Mouse (Mus musculus) ES-E14 (cell line): Measurements from ENCODE around the gene Leng1. TPM values are rescaled to one million over a fixed set of nuclear protein-coding genes. Genes with fewer than 3 reads are reported as not detected.
A peak's percentile ranks its signal among the peaks of the same experiment; 100 is the strongest.
"Not testable (repeated sequence)": the region's sequence is repeated elsewhere in the genome, so short reads cannot be mapped to it uniquely, and the experiment has no call there.

Source experiments
- DNase-seq: peaks from one replicate; pipeline ENCODE4 v3.0.0-alpha.2; 2013; ENCODE audit warnings: low read depth, low spot score
- H3K27ac ChIP-seq: 2 replicates; pipeline ENCODE4 v1.5.1; 2012; ENCODE audit warnings: low read depth, mild to moderate bottlenecking, low read length, moderate library complexity, mixed read lengths; ENCODE audit not compliant: poor library complexity, insufficient read depth, severe bottlenecking
- H3K36me3 ChIP-seq: 2 replicates; pipeline ENCODE4 v1.6.1; 2012; ENCODE audit warnings: mild to moderate bottlenecking, low read length, moderate library complexity, mixed read lengths; ENCODE audit not compliant: control insufficient read depth, poor library complexity, insufficient read depth, severe bottlenecking
- H3K4me1 ChIP-seq, 2 experiments: fragments of 150-350 bp in 1 of 2; sonication (generic) in 1 of 2; 2 replicates each; pipeline ENCODE4 v1.6.1; 2012; ENCODE audit warnings: low read length in 2 of 2, mild to moderate bottlenecking in 1 of 2, mixed read lengths in 1 of 2; ENCODE audit not compliant: control insufficient read depth in 2 of 2, insufficient read depth in 2 of 2, poor library complexity in 1 of 2
- H3K4me3 ChIP-seq, 2 experiments: fragments of 150-350 bp in 1 of 2; sonication (generic) in 1 of 2; 2 replicates each; pipeline ENCODE4 v1.5.1; 2012; ENCODE audit warnings: low read length in 2 of 2, low read depth in 1 of 2, mild to moderate bottlenecking in 1 of 2, mixed read lengths in 1 of 2; ENCODE audit not compliant: insufficient read depth in 1 of 2, poor library complexity in 1 of 2, severe bottlenecking in 1 of 2
- H3K9ac ChIP-seq: 2 replicates; pipeline ENCODE4 v1.6.1; 2012; ENCODE audit warnings: low read depth, mild to moderate bottlenecking, low read length, mixed read lengths; ENCODE audit not compliant: poor library complexity, insufficient read depth, severe bottlenecking
- H3K9me3 ChIP-seq: fragments of 150-350 bp; sonication (generic); 2 replicates; pipeline ENCODE4 v1.6.1; 2012; ENCODE audit warnings: low read depth, mild to moderate bottlenecking, low read length; ENCODE audit not compliant: control insufficient read depth, insufficient read depth
- CHD2 ChIP-seq: IDR thresholded peaks from 2 replicates; pipeline ENCODE4 v1.6.1; 2014; ENCODE audit warnings: mild to moderate bottlenecking, low read depth, low read length, inconsistent platforms
- HCFC1 ChIP-seq: IDR thresholded peaks from 2 replicates; pipeline ENCODE4 v1.6.1; 2012; ENCODE audit warnings: low read length, inconsistent platforms, borderline replicate concordance; ENCODE audit not compliant: insufficient read depth
- MAFK ChIP-seq: IDR thresholded peaks from 2 replicates; pipeline ENCODE4 v1.6.1; 2014; ENCODE audit warnings: mild to moderate bottlenecking, low read depth, low read length, inconsistent platforms; ENCODE audit not compliant: insufficient read depth
- ZC3H11A ChIP-seq: IDR thresholded peaks from 2 replicates; pipeline ENCODE4 v1.6.1; 2012; ENCODE audit warnings: low read depth, mild to moderate bottlenecking, inconsistent platforms, low read length, borderline replicate concordance
- ZNF384 ChIP-seq: IDR thresholded peaks from 2 replicates; pipeline ENCODE4 v1.6.1; 2012; ENCODE audit warnings: low read depth, low read length, inconsistent platforms
- in situ Hi-C, 2 experiments: fragments of 600-800 bp; cut with MboI; formaldehyde crosslinking; loops; one replicate each; pipeline ENCODE4 v1.15.1; 2025; ENCODE audit warnings: low sequenced_read_pairs in 2 of 2, inconsistent platforms in 1 of 2; ENCODE audit not compliant: unreplicated experiment in 2 of 2
- total RNA-seq: library from RNA; depleted of rRNA; stranded (reverse); fragments of 300-350 nt; gene quantifications from 2 replicates; pipeline ENCODE4 v1.2.3, GENCODE M21; 2012

Leng1 gene
- total RNA-seq, 1 experiment, result 5.7 TPM

GRCm38 (mm10) chr7:3707568-3708413 lies 42.2 kb upstream of the Leng1 start:
- peak; percentile 36 for DNase-seq
- Histone ChIP-seq H3K4me1 (no peaks in the 10 kb centered on the region), H3K27ac (peak overlapping the region; percentile 4; the same call in 1 of the 2 replicates), H3K9me3 (no peaks in the 10 kb centered on the region), H3K9ac (no peak overlapping the region), H3K4me3 (no peak overlapping the region; a peak in 1 of 4 replicates), H3K36me3 (peaks cover 32% of the 10 kb centered on the region)
- TF ChIP-seq CHD2, result peak; percentile 64; the same call in 1 of the 2 replicates
- no peak for TF ChIP-seq HCFC1
- in situ Hi-C loops, result no loop called here

GRCm38 (mm10) chr7:3707027-3707426 lies 41.4 kb upstream of the Leng1 start:
- H3K4me1 ChIP-seq, result no peaks in the 10 kb centered on the region
- TF ChIP-seq ZC3H11A (no peak), CHD2 (no peak), HCFC1 (no peak), MAFK (no peak), ZNF384 (no peak)
- in situ Hi-C loops, result no loop called here
- H3K4me3 ChIP-seq, result peak overlapping the region in 1 of 2 experiments; percentile 85; a peak in 1 of 4 replicates
- no peak for DNase-seq
- peak overlapping the region; percentile 95; the same call in 1 of the 2 replicates for H3K9ac ChIP-seq
- peaks cover 32% of the 10 kb centered on the region for H3K36me3 ChIP-seq
- peak overlapping the region; percentile 4; the same call in 1 of the 2 replicates for H3K27ac ChIP-seq
- no peaks in the 10 kb centered on the region for H3K9me3 ChIP-seq

GRCm38 (mm10) chr7:3706343-3706934 lies 40.8 kb upstream of the Leng1 start:
- peak overlapping the region; percentile 95 for H3K9ac ChIP-seq
- no peaks in the 10 kb centered on the region for H3K9me3 ChIP-seq
- H3K4me1 ChIP-seq, result no peaks in the 10 kb centered on the region
- H3K4me3 ChIP-seq, result peak overlapping the region; percentile 38 to 85; a peak in 3 of 4 replicates
- DNase-seq, result no peak
- TF ChIP-seq CHD2 (no peak), MAFK (no peak), ZC3H11A (no peak), ZNF384 (no peak), HCFC1 (no peak)
- H3K36me3 ChIP-seq, result peaks cover 32% of the 10 kb centered on the region
- peak overlapping the region; percentile 93; the same call in 1 of the 2 replicates for H3K27ac ChIP-seq
- in situ Hi-C loops, result no loop called here

- no peak for DNase-seq
These were observed 40.3 kb upstream of the Leng1 start for GRCm38 (mm10) chr7:3705911-3706310.

GRCm38 (mm10) chr7:3705461-3705860 lies 39.8 kb upstream of the Leng1 start:
- Histone ChIP-seq H3K36me3 (peaks cover 34% of the 10 kb centered on the region), H3K27ac (peak overlapping the region; percentile 93), H3K4me3 (peak overlapping the region; percentile 79 to 85), H3K9ac (peak overlapping the region; percentile 95)
- DNase-seq, H3K9me3 ChIP-seq, H3K4me1 ChIP-seq, in situ Hi-C loops: not testable (repeated sequence)

More at GRCm38 (mm10) chr7:3705911-3706310, 40.3 kb upstream of the Leng1 start:
- Histone ChIP-seq H3K9ac (peak overlapping the region; percentile 95), H3K4me1 (no peaks in the 10 kb centered on the region), H3K27ac (peak overlapping the region; percentile 93; the same call in 1 of the 2 replicates), H3K36me3 (peaks cover 34% of the 10 kb centered on the region), H3K4me3 (peak overlapping the region; percentile 38 to 85), H3K9me3 (no peaks in the 10 kb centered on the region)
- no peak for TF ChIP-seq CHD2
- in situ Hi-C loops, result no loop called here
